ENCODE assay signal across 7 mouse cellular contexts in genomic region chrX:158043057-158043843, GRCm38 (mm10). TPM values are rescaled to one million over a fixed set of nuclear protein-coding genes. Genes with fewer than 3 reads are reported as not detected.
A peak's percentile ranks its signal among the peaks of the same experiment; 100 is the strongest.
DNase-seq lines count a peak whose midpoint lies in the region; ATAC-seq lines count a peak whose summit lies in the region.

Cnksr2 (minus strand) TSS chrX:158043294.

- ATAC-seq in embryonic facial prominence, embryonic 12.5 days (ENCODE audit: insufficient number of reproducible peaks, insufficient read depth, low FRiP score, low TSS enrichment) = peak; percentile 84
- peak; percentile 62 for ATAC-seq in megakaryocyte progenitor cell, adult 5-6 weeks (replicated peaks; ENCODE audit: poor library complexity)
- peak; percentile 68 for ATAC-seq in stomach, embryonic 15.5 days (ENCODE audit: insufficient read depth, low FRiP score, low read depth)

- peak within 1 kb of the TSS; percentile 63 for H3K4me3 ChIP-seq in embryonic facial prominence, embryonic 12.5 days
- H3K4me3 ChIP-seq in hindbrain, embryonic 10.5 days = peak within 1 kb of the TSS; percentile 61
- H3K4me3 ChIP-seq in stomach, embryonic 15.5 days (replicated peaks) = peak within 1 kb of the TSS; percentile 53

- peak within 1 kb of the TSS; percentile 57; the same call in 1 of the 2 replicates for H3K27ac ChIP-seq in embryonic facial prominence, embryonic 12.5 days
- peak within 1 kb of the TSS; percentile 88 for H3K27ac ChIP-seq in hindbrain, embryonic 10.5 days
- H3K27ac ChIP-seq in stomach, embryonic 15.5 days = no peak within 1 kb of the TSS

- peak within 1 kb of the TSS; percentile 69 for H3K9ac ChIP-seq in embryonic facial prominence, embryonic 12.5 days
- H3K9ac ChIP-seq in stomach, embryonic 15.5 days = 0 out of 2 replicates have a peak within 1 kb of the TSS, but pooled peaks have one; percentile 25

- H3K27me3 ChIP-seq in embryonic facial prominence, embryonic 12.5 days = peaks cover 6% of the 10 kb centered on the region; the same call in 1 of the 2 replicates
- H3K27me3 ChIP-seq in hindbrain, embryonic 10.5 days (ENCODE audit: insufficient read depth, poor library complexity, severe bottlenecking) = peaks cover 16% of the 10 kb centered on the region
- no peaks in the 10 kb centered on the region for H3K27me3 ChIP-seq in stomach, embryonic 15.5 days (replicated peaks)

- no peaks in the 10 kb centered on the region for H3K36me3 ChIP-seq in embryonic facial prominence, embryonic 12.5 days
- H3K36me3 ChIP-seq in hindbrain, embryonic 10.5 days = no peaks in the 10 kb centered on the region
- no peaks in the 10 kb centered on the region for H3K36me3 ChIP-seq in stomach, embryonic 15.5 days

- DNase-seq in MN1 (ENCODE audit: low spot score) = peak; percentile 10
- DNase-seq in adrenal gland, adult 2 months = peak; percentile 16
- peak; percentile 45 for DNase-seq in hindbrain, embryonic 10.5 days (ENCODE audit: low spot score)
- DNase-seq in left cerebral cortex, adult 18-20 months (ENCODE audit: low spot score in 2 of 2) = peak; percentile 44 to 59

- H3K4me2 ChIP-seq in embryonic facial prominence, embryonic 12.5 days (replicated peaks) = peak within 1 kb of the TSS; percentile 55
- peak within 1 kb of the TSS; percentile 73 for H3K4me2 ChIP-seq in stomach, embryonic 15.5 days

- WGBS in embryonic facial prominence, embryonic 12.5 days = 25% methylated on average over 43 of the region's 99 CpGs
- 31% methylated on average over 82 of the region's 99 CpGs for WGBS in hindbrain, embryonic 10.5 days
- 16% methylated on average over 75 of the region's 99 CpGs for WGBS in stomach, embryonic 15.5 days

- no peaks in the 10 kb centered on the region for H3K9me3 ChIP-seq in embryonic facial prominence, embryonic 12.5 days
- no peaks in the 10 kb centered on the region for H3K9me3 ChIP-seq in hindbrain, embryonic 10.5 days
- H3K9me3 ChIP-seq in stomach, embryonic 15.5 days = no peaks in the 10 kb centered on the region

- no peaks in the 10 kb centered on the region for H3K4me1 ChIP-seq in embryonic facial prominence, embryonic 12.5 days
- H3K4me1 ChIP-seq in hindbrain, embryonic 10.5 days (replicated peaks) = no peaks in the 10 kb centered on the region
- H3K4me1 ChIP-seq in stomach, embryonic 15.5 days = no peaks in the 10 kb centered on the region

RNA-seq across cellular contexts. Expression of gene Cnksr2, which starts in this region (rescaled TPM):
- total RNA-seq in adrenal gland, adult 2 months (2021) = 1 to 10 TPM; 4.4 to 5.7 TPM
- polyA plus RNA-seq in adrenal gland, adult 2 months (2012; rRNA removed) = 0.94 and 1.0 TPM in 2 replicates
- polyA plus RNA-seq in embryonic facial prominence, embryonic 12.5 days (2016; fragmentation: Nextera tagmentation; extraction: Ambion mirVana) = 6.8 and 7.1 TPM in 2 replicates
- 3.7 and 4.1 TPM in 2 replicates for polyA plus RNA-seq in hindbrain, embryonic 10.5 days (2016; fragmentation: Nextera tagmentation; extraction: Ambion mirVana)
- 100 to 1,000 TPM; 218 to 222 TPM for total RNA-seq in left cerebral cortex, adult 18-20 months (2021)
- total RNA-seq in megakaryocyte progenitor cell, adult 5-6 weeks (2015) = not detected in 2 replicates
- not detected in 2 replicates for total RNA-seq in megakaryocyte progenitor cell, adult 5-6 weeks (2017)
- 1.1 and 1.4 TPM in 2 replicates for polyA plus RNA-seq in stomach, embryonic 15.5 days (2015; fragmentation: Nextera tagmentation; extraction: Ambion mirVana)

Comparison
In these comparisons a context has a peak if more than half of its experiments do, and no peak if none do; other contexts are left out.
1. RNA of gene Cnksr2 (total RNA-seq): 218 to 222 TPM in left cerebral cortex, adult 18-20 months; 4.4 to 5.7 TPM in adrenal gland, adult 2 months and not detected in megakaryocyte progenitor cell, adult 5-6 weeks; every median in the first group is over 10 times any median in the second.
2. Peak in ATAC-seq in megakaryocyte progenitor cell, adult 5-6 weeks; RNA of the gene not detected or under 1 TPM.
3. Peak in every context shown above with its lines, with median percentiles within 50 percentile points of each other: DNase-seq, ATAC-seq and H3K4me3 ChIP-seq.